In genomic region chr16:44058745-44059144, GRCm38 (mm10) we compare ENCODE assay signal across 8 mouse cellular contexts. TPM values are rescaled to one million over a fixed set of nuclear protein-coding genes. Genes with fewer than 3 reads are reported as not detected.
DNase-seq lines count a peak whose midpoint lies in the region; ATAC-seq lines count a peak whose summit lies in the region.

No protein-coding gene starts in this region.

- no peaks in the 10 kb centered on the region for H3K9me3 ChIP-seq in forebrain, embryonic 14.5 days (replicated peaks; ENCODE audit: control insufficient read depth, low read length)
- no peaks in the 10 kb centered on the region for H3K9me3 ChIP-seq in limb, embryonic 10.5 days (replicated peaks)

- 0 out of 2 replicates have a peak, but pooled peaks have one; percentile 28 for ATAC-seq in forebrain, embryonic 14.5 days

- 29% methylated on average over 10 of the region's 10 CpGs for WGBS in forebrain, embryonic 14.5 days
- WGBS in limb, embryonic 10.5 days, result 31% methylated on average over 10 of the region's 10 CpGs

- H3K36me3 ChIP-seq in forebrain, embryonic 14.5 days (ENCODE audit: control insufficient read depth, insufficient read depth, low read length), result no peaks in the 10 kb centered on the region
- no peaks in the 10 kb centered on the region for H3K36me3 ChIP-seq in limb, embryonic 10.5 days

- no peaks in the 10 kb centered on the region for H3K27me3 ChIP-seq in forebrain, embryonic 14.5 days (replicated peaks; ENCODE audit: control insufficient read depth, insufficient read depth, low read length)
- no peaks in the 10 kb centered on the region for H3K27me3 ChIP-seq in limb, embryonic 10.5 days (ENCODE audit: low read depth, poor library complexity, severe bottlenecking)

- H3K27ac ChIP-seq in forebrain, embryonic 14.5 days (ENCODE audit: low read depth, low read length), result no peak overlapping the region
- no peak overlapping the region for H3K27ac ChIP-seq in limb, embryonic 10.5 days

- H3K4me1 ChIP-seq in forebrain, embryonic 14.5 days (ENCODE audit: control insufficient read depth, insufficient read depth, low read length), result no peaks in the 10 kb centered on the region
- H3K4me1 ChIP-seq in limb, embryonic 10.5 days, result peaks cover 20% of the 10 kb centered on the region

- peak; percentile 42 to 54 for DNase-seq in urinary bladder, adult 18-20 months (ENCODE audit: low spot score in 2 of 2)
- no peak for DNase-seq in urinary bladder, adult 2 months (ENCODE audit: low spot score)
- peak; percentile 75 for DNase-seq in c-Kit-positive CD71-negative TER-119-negative erythroid progenitor cells, embryonic 14.5 days (ENCODE audit: low read depth)
- DNase-seq in forebrain, embryonic 14.5 days (ENCODE audit: low spot score), result peak; percentile 81
- DNase-seq in induced T-regulatory cell, adult 2 months (ENCODE audit: low read depth), result peak; percentile 80
- peak; percentile 77 for DNase-seq in limb, embryonic 10.5 days (ENCODE audit: low spot score)
- peak; percentile 37 for DNase-seq in ovary, postnatal 36 days (ENCODE audit: low spot score)
- DNase-seq in thymus, postnatal 4 days, result peak; percentile 80

- no peak overlapping the region for H3K4me2 ChIP-seq in forebrain, embryonic 14.5 days (ENCODE audit: low read length)

- no peak overlapping the region for H3K4me3 ChIP-seq in forebrain, embryonic 14.5 days (ENCODE audit: low read depth, low read length)
- H3K4me3 ChIP-seq in limb, embryonic 10.5 days, result no peak overlapping the region

- H3K9ac ChIP-seq in forebrain, embryonic 14.5 days (ENCODE audit: low read length), result no peak overlapping the region

RNA-seq across cellular contexts. Expression of gene Gramd1c, which starts 4.4 kb away (rescaled TPM):
- polyA plus RNA-seq in urinary bladder, adult 2 months (2012; rRNA removed), result 6.6 and 6.9 TPM in 2 replicates
- 2.1 and 2.3 TPM in 2 replicates for polyA plus RNA-seq in forebrain, embryonic 14.5 days (2014; fragmentation: Nextera tagmentation; extraction: Ambion mirVana)
- 3.4 and 6.3 TPM in 2 replicates for polyA plus RNA-seq in limb, embryonic 10.5 days (2016; fragmentation: Nextera tagmentation; extraction: Ambion mirVana)
